Mouse (Mus musculus) forebrain, postnatal 0 days (tissue): ENCODE data around the gene Mrps22. TPM values are rescaled to one million over a fixed set of nuclear protein-coding genes. Genes with fewer than 3 reads are reported as not detected.

Experiments used
- ATAC-seq: fragments of 200-750 bp; cut with Nextera tagmentation; 2 replicates; pipeline ENCODE4 v1.8.0; 2017; ENCODE audit warnings: mild to moderate bottlenecking, moderate library complexity
- DNase-seq: peaks from one replicate; pipeline ENCODE4 v3.0.0-alpha.2; 2015
- H3K27ac ChIP-seq: fragments of 300-500 bp; sonication (generic); 2 replicates; pipeline ENCODE4 v1.5.1; 2014; ENCODE audit warnings: low read depth, mild to moderate bottlenecking, antibody characterized with exemption, low read length, moderate library complexity, mixed read lengths
- H3K27me3 ChIP-seq: fragments of 300-500 bp; sonication (generic); 2 replicates; pipeline ENCODE4 v1.6.1; 2014; ENCODE audit warnings: mild to moderate bottlenecking, low read length, mixed read lengths; ENCODE audit not compliant: insufficient read depth
- H3K36me3 ChIP-seq: fragments of 300-500 bp; sonication (generic); 2 replicates; pipeline ENCODE4 v1.6.1; 2014; ENCODE audit warnings: mild to moderate bottlenecking, moderate library complexity; ENCODE audit not compliant: insufficient read depth
- H3K4me1 ChIP-seq: fragments of 300-500 bp; sonication (generic); 2 replicates; pipeline ENCODE4 v1.6.1; 2014; ENCODE audit warnings: antibody characterized with exemption; ENCODE audit not compliant: insufficient read depth
- H3K4me2 ChIP-seq: fragments of 300-500 bp; sonication (generic); 2 replicates; pipeline ENCODE4 v1.6.1; 2014; ENCODE audit warnings: low read depth, mild to moderate bottlenecking, moderate library complexity
- H3K4me3 ChIP-seq: fragments of 300-500 bp; sonication (generic); 2 replicates; pipeline ENCODE4 v1.5.1; 2014; ENCODE audit warnings: low read depth, low read length, mixed read lengths
- H3K9ac ChIP-seq: fragments of 300-500 bp; sonication (generic); 2 replicates; pipeline ENCODE4 v1.6.1; 2014; ENCODE audit warnings: mild to moderate bottlenecking
- H3K9me3 ChIP-seq: fragments of 300-500 bp; sonication (generic); 2 replicates; pipeline ENCODE4 v1.6.1; 2016; ENCODE audit warnings: low read length
- CTCF ChIP-seq: sonication (generic); IDR thresholded peaks from 2 replicates; pipeline ENCODE4 v1.5.1; 2016; ENCODE audit warnings: antibody characterized with exemption, control low read depth, low read depth
- WGBS: fragments of 180-500 bp; shearing (Covaris S2); extraction: QIAGEN DNeasy Blood & Tissue Kit; methylation state at CpG from one replicate; pipeline ENCODE4 v1.1.7; 2014; 5-methylcytosine and 5-hydroxymethylcytosine counted together
- polyA plus RNA-seq: library from polyadenylated mRNA; unstranded; fragments of >200 nt; fragmentation: Nextera tagmentation; extraction: Ambion mirVana; gene quantifications from 2 replicates; pipeline ENCODE4 v1.2.1, GENCODE M21; 2015
- total RNA-seq: library from RNA; depleted of rRNA; stranded (reverse); fragments of >200 nt; gene quantifications from 2 replicates; pipeline ENCODE4 v1.2.3, GENCODE M21; 2014; rRNA removed

The Mrps22 gene
- total and polyA plus RNA-seq, 2 experiments from 2014 or later, result 49.3 to 51.1 TPM

- H3K9me3 ChIP-seq, result no peaks in the 10 kb centered on the region
- DNase-seq (no peak), ATAC-seq (no peak)
- H3K27me3 ChIP-seq, result peaks cover 4% of the 10 kb centered on the region; the same call in 1 of the 2 replicates
- no peak overlapping the region for H3K27ac ChIP-seq
- no peak overlapping the region for H3K9ac ChIP-seq
- no peaks in the 10 kb centered on the region for H3K36me3 ChIP-seq
- H3K4me3 ChIP-seq, result no peak overlapping the region
- 70% methylated on average over 4 of the region's 4 CpGs for WGBS
- 0 out of 2 replicates have a peak, but pooled peaks cover 7% of the 10 kb centered on the region for H3K4me1 ChIP-seq
- no peak overlapping the region for H3K4me2 ChIP-seq
- no peak for TF ChIP-seq CTCF
These were observed 3.4 kb upstream of the Mrps22 start for GRCm38 (mm10) chr9:98604896-98605295.

DNA sequence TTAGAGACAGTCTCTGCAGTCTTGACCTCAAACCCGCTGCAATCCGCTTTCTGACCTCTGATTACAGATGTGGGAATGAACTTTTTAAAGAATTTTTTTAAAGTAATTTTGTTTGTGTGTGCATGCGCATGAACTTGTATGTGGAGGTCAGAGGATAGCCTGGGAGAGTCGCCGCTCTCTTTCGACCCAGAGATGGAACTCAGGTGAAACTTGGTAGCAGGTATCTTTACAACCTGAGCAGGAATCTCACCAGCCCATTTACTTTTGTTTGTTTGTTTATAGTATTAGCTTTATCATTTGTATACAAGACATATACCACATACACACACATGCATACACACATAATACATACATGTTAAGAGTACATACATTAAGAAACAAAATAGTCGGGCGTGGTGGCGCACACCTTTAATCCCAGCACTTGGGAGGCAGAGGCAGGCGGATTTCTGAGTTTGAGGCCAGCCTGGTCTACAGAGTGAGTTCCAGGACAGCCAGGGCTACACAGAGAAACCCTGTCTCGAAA is 438 bp upstream of the Mrps22 start:
- DNase-seq, result no peak
- H3K4me1 ChIP-seq, result 0 out of 2 replicates have a peak, but pooled peaks cover 7% of the 10 kb centered on the region
- peak; percentile 1; the same call in 1 of the 2 replicates for ATAC-seq
- no peaks in the 10 kb centered on the region for H3K27me3 ChIP-seq
- WGBS, result 53% methylated on average over 11 of the region's 11 CpGs
- peak overlapping the region; percentile 73; the same call in 1 of the 2 replicates for H3K9ac ChIP-seq
- TF ChIP-seq CTCF, result no peak
- peak overlapping the region; percentile 84 for H3K4me3 ChIP-seq
- no peaks in the 10 kb centered on the region for H3K9me3 ChIP-seq
- peak overlapping the region; percentile 95 for H3K4me2 ChIP-seq
- H3K27ac ChIP-seq, result no peak overlapping the region
- H3K36me3 ChIP-seq, result peaks cover 14% of the 10 kb centered on the region

DNA sequence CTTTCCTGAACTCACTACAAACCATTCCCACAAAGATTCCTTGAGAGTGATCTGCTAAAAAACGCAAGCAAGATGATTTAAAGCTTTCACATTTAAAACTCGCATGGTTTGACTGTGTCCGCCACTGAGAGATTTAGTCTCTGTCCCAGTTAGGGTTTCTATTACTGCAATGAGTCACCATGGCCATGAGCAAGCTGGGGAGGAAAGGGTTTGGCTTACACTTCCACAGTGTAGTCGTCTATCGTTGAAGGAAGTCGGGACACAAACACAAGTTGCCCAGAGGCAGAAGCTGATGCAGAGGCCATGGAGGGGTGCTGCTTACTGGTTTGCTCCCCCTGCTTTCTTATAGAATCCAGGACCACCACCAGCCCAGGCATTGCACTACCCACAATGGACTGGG is 1.4 kb downstream of the Mrps22 start:
- Histone ChIP-seq H3K4me2 (0 out of 2 replicates have a peak overlapping the region, but pooled peaks have one; percentile 95), H3K4me1 (0 out of 2 replicates have a peak, but pooled peaks cover 7% of the 10 kb centered on the region), H3K36me3 (peaks cover 27% of the 10 kb centered on the region), H3K27me3 (no peaks in the 10 kb centered on the region), H3K27ac (no peak overlapping the region), H3K9ac (no peak overlapping the region), H3K4me3 (no peak overlapping the region), H3K9me3 (no peaks in the 10 kb centered on the region)
- 91% methylated on average over 6 of the region's 6 CpGs for WGBS
- DNase-seq, result no peak
- no peak for ATAC-seq
- TF ChIP-seq CTCF, result no peak

GRCm38 (mm10) chr9:98583852-98584251 is 17.6 kb downstream of the Mrps22 start:
- Histone ChIP-seq H3K9me3 (no peaks in the 10 kb centered on the region), H3K27ac (no peak overlapping the region), H3K4me1 (no peaks in the 10 kb centered on the region), H3K36me3 (peaks cover 84% of the 10 kb centered on the region), H3K4me2 (no peak overlapping the region), H3K9ac (no peak overlapping the region), H3K27me3 (no peaks in the 10 kb centered on the region), H3K4me3 (no peak overlapping the region)
- TF ChIP-seq CTCF, result no peak
- DNase-seq (no peak), ATAC-seq (no peak)
- 87% methylated on average over 4 of the region's 4 CpGs for WGBS

DNA sequence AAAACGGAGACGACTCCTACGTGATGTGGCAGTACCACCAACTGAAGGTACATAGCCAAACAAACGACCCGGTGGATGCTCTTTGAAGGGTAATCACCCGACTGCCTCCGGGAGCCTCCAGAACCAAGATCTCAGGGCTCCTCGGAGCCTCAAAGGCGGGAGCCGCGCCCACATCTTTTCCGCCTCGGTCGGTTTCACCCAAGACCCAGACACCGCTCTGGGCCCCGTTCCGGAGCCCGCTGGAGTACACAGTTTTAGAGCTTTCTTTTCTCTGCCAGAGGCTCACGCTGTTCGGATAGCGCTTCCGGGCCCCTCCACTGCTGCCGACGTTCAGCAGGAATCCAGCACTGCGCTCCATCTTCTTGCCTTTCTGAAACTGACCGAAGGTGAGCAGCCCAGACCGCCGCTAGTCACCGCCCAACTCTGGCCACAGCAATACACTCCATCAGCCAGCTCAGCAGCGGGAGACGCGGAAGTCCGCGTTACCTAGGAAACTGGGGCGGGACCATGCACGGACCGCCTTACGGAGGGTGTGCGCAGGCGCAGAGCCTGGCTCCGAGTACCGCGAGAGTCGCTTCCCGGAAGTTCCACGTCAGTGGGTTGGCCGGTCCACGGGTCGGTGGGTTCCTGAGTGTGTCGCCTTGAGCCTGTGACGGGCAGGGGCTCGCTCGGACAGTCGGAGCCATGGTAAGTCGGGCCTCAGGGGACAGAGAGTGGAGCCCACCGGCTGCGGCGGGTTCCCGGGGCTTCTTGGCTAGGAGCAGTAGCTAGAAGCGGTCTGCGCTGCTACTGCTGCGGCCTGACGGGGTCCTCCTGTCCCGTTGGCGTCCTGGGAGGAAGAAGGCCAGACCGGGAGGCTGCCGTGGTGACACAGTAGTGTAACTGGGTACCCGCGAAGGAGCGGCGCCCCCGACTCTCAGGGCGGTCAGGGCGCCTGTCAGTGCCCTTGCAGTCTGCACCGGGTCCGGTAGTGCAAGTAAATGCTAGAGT is 38.0 kb downstream of the Mrps22 start, which contains the start of gene Copb2:
TSS of gene Copb2 (plus strand) at position 585 of the 990 bp plus-strand sequence.
- no peaks in the 10 kb centered on the region for H3K27me3 ChIP-seq
- peak within 1 kb of the TSS; percentile 86 for H3K27ac ChIP-seq
- DNase-seq, result peak; percentile 99
- TF ChIP-seq CTCF, result no peak
- WGBS, result 2% methylated on average over 76 of the region's 76 CpGs
- 0 out of 2 replicates have a peak, but pooled peaks cover 5% of the 10 kb centered on the region for H3K36me3 ChIP-seq
- no peaks in the 10 kb centered on the region for H3K9me3 ChIP-seq
- H3K4me2 ChIP-seq, result peak within 1 kb of the TSS; percentile 64
- peaks cover 14% of the 10 kb centered on the region for H3K4me1 ChIP-seq
- peak within 1 kb of the TSS; percentile 98 for H3K4me3 ChIP-seq
- ATAC-seq, result peak; percentile 99
- peak within 1 kb of the TSS; percentile 81 for H3K9ac ChIP-seq

DNA sequence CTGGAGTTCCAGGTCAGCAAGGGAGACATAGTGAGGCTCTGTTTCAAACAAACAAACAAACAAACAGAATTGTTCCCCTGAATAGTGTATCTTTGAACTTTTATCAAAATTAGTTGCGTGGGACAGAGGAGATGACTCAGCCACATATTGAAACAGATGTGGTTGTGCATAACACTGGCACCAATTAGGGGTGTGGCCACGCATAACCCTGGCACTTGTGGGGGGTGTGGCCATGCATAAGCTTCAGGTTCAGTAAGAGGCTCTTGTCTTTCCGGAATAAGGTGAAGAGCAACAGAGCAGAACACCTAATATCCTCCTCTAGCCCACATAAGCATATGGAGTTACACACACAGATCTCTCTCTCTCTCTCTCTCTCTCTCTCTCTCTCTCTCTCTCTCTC is 57.4 kb downstream of the Mrps22 start:
- ATAC-seq (no peak), DNase-seq (no peak)
- Histone ChIP-seq H3K9me3 (no peaks in the 10 kb centered on the region), H3K36me3 (no peaks in the 10 kb centered on the region), H3K27me3 (no peaks in the 10 kb centered on the region), H3K4me1 (no peaks in the 10 kb centered on the region), H3K4me3 (no peak overlapping the region), H3K9ac (no peak overlapping the region), H3K27ac (no peak overlapping the region), H3K4me2 (no peak overlapping the region)
- TF ChIP-seq CTCF, result no peak
- 87% methylated on average over 3 of the region's 3 CpGs for WGBS

Other genes starting within 250 kb of the Mrps22 start
- 12.4 and 12.9 TPM in 2 replicates for gene Rbp1, start 178.7 kb downstream of the Mrps22 start, total RNA-seq
- gene Rbp1, start 178.7 kb downstream of the Mrps22 start, polyA plus RNA-seq, result 32.1 and 41.6 TPM in 2 replicates
- gene Rbp2, start 115.5 kb downstream of the Mrps22 start, total RNA-seq, result 0.76 TPM in 1 of 2 replicates, not detected in the other
- 0.48 and 0.67 TPM in 2 replicates for gene Rbp2, start 115.5 kb downstream of the Mrps22 start, polyA plus RNA-seq
- 96.3 and 116 TPM in 2 replicates for gene Copb2, start 37.9 kb downstream of the Mrps22 start, total RNA-seq
- gene Copb2, start 37.9 kb downstream of the Mrps22 start, polyA plus RNA-seq, result 109 TPM in 2 replicates
- gene Prr23a1, start 240.8 kb upstream of the Mrps22 start, total RNA-seq, result not detected in 2 replicates
- 0.18 TPM in 1 of 2 replicates, not detected in the other for gene Prr23a1, start 240.8 kb upstream of the Mrps22 start, polyA plus RNA-seq